Mouse (Mus musculus): ENCODE results near the gene Zfhx3. TPM values are rescaled to one million over a fixed set of nuclear protein-coding genes. Genes with fewer than 3 reads are reported as not detected.

The Zfhx3 gene
- polyA plus RNA-seq, 1 experiment from 2014 or later, result 8.4 TPM

- no peak overlapping the region for H3K4me2 ChIP-seq
- WGBS (ENCODE audit: insufficient replicate concordance), result 74% methylated on average over 7 of the region's 7 CpGs
- no peaks in the 10 kb centered on the region for H3K27me3 ChIP-seq (ENCODE audit: control insufficient read depth, insufficient read depth, low read length)
- no peaks in the 10 kb centered on the region for H3K9me3 ChIP-seq (replicated peaks; ENCODE audit: control insufficient read depth, low read length)
- H3K4me1 ChIP-seq (ENCODE audit: control insufficient read depth, insufficient read depth, low read length), result no peaks in the 10 kb centered on the region
- H3K36me3 ChIP-seq (ENCODE audit: control insufficient read depth, insufficient read depth, low read length), result no peaks in the 10 kb centered on the region
- no peak overlapping the region for H3K27ac ChIP-seq (ENCODE audit: low read depth, low read length)
- H3K4me3 ChIP-seq (ENCODE audit: low read depth, low read length), result no peak overlapping the region
- H3K9ac ChIP-seq (ENCODE audit: low read depth, low read length), result no peak overlapping the region
- ATAC-seq (replicated peaks; ENCODE audit: insufficient number of reproducible peaks, low FRiP score, low TSS enrichment), result no peak
Observed at GRCm38 (mm10) chr8:108563934-108564564, 621.6 kb downstream of the Zfhx3 start.

- H3K9ac ChIP-seq (ENCODE audit: low read depth, low read length), result no peak overlapping the region
- ATAC-seq (replicated peaks; ENCODE audit: insufficient number of reproducible peaks, low FRiP score, low TSS enrichment), result no peak; the same call in 1 of the 2 replicates
- no peaks in the 10 kb centered on the region for H3K36me3 ChIP-seq (ENCODE audit: control insufficient read depth, insufficient read depth, low read length)
- H3K4me3 ChIP-seq (ENCODE audit: low read depth, low read length), result no peak overlapping the region
- 84% methylated on average over 12 of the region's 12 CpGs for WGBS (ENCODE audit: insufficient replicate concordance)
- no peak overlapping the region for H3K27ac ChIP-seq (ENCODE audit: low read depth, low read length)
- no peak overlapping the region for H3K4me2 ChIP-seq
- H3K27me3 ChIP-seq (ENCODE audit: control insufficient read depth, insufficient read depth, low read length), result no peaks in the 10 kb centered on the region
- H3K9me3 ChIP-seq (replicated peaks; ENCODE audit: control insufficient read depth, low read length), result no peaks in the 10 kb centered on the region
- H3K4me1 ChIP-seq (ENCODE audit: control insufficient read depth, insufficient read depth, low read length), result no peaks in the 10 kb centered on the region
Observed at GRCm38 (mm10) chr8:108566035-108566434, 623.6 kb downstream of the Zfhx3 start.

- Histone ChIP-seq H3K27me3 (ENCODE audit: control insufficient read depth, insufficient read depth, low read length) (no peaks in the 10 kb centered on the region), H3K27ac (ENCODE audit: low read depth, low read length) (no peak overlapping the region), H3K9me3 (replicated peaks; ENCODE audit: control insufficient read depth, low read length) (no peaks in the 10 kb centered on the region), H3K4me2 (no peak overlapping the region), H3K36me3 (ENCODE audit: control insufficient read depth, insufficient read depth, low read length) (no peaks in the 10 kb centered on the region), H3K4me1 (ENCODE audit: control insufficient read depth, insufficient read depth, low read length) (peaks cover 5% of the 10 kb centered on the region; the same call in 1 of the 2 replicates), H3K9ac (ENCODE audit: low read depth, low read length) (no peak overlapping the region), H3K4me3 (ENCODE audit: low read depth, low read length) (no peak overlapping the region)
- no peak for ATAC-seq (replicated peaks; ENCODE audit: insufficient number of reproducible peaks, low FRiP score, low TSS enrichment)
- WGBS (ENCODE audit: insufficient replicate concordance), result 77% methylated on average over 5 of the region's 5 CpGs
Observed at GRCm38 (mm10) chr8:108573295-108574017, 631.0 kb downstream of the Zfhx3 start.

GRCm38 (mm10) chr8:108574101-108574500, 631.7 kb downstream of the Zfhx3 start:
- H3K36me3 ChIP-seq (ENCODE audit: control insufficient read depth, insufficient read depth, low read length), result no peaks in the 10 kb centered on the region
- H3K4me2 ChIP-seq, result no peak overlapping the region
- no peaks in the 10 kb centered on the region for H3K27me3 ChIP-seq (ENCODE audit: control insufficient read depth, insufficient read depth, low read length)
- H3K9me3 ChIP-seq (replicated peaks; ENCODE audit: control insufficient read depth, low read length), result no peaks in the 10 kb centered on the region
- no peak overlapping the region for H3K27ac ChIP-seq (ENCODE audit: low read depth, low read length)
- 33% methylated on average over 7 of the region's 7 CpGs for WGBS (ENCODE audit: insufficient replicate concordance)
- H3K4me1 ChIP-seq (ENCODE audit: control insufficient read depth, insufficient read depth, low read length), result peaks cover 5% of the 10 kb centered on the region; the same call in 1 of the 2 replicates
- ATAC-seq (replicated peaks; ENCODE audit: insufficient number of reproducible peaks, low FRiP score, low TSS enrichment), result no peak
- no peak overlapping the region for H3K4me3 ChIP-seq (ENCODE audit: low read depth, low read length)
- no peak overlapping the region for H3K9ac ChIP-seq (ENCODE audit: low read depth, low read length)

GRCm38 (mm10) chr8:108577571-108577970, 635.1 kb downstream of the Zfhx3 start:
- Histone ChIP-seq H3K9ac (ENCODE audit: low read depth, low read length) (no peak overlapping the region), H3K27me3 (ENCODE audit: control insufficient read depth, insufficient read depth, low read length) (no peaks in the 10 kb centered on the region), H3K27ac (ENCODE audit: low read depth, low read length) (no peak overlapping the region), H3K4me2 (no peak overlapping the region), H3K36me3 (ENCODE audit: control insufficient read depth, insufficient read depth, low read length) (no peaks in the 10 kb centered on the region), H3K4me1 (ENCODE audit: control insufficient read depth, insufficient read depth, low read length) (peaks cover 5% of the 10 kb centered on the region; the same call in 1 of the 2 replicates), H3K9me3 (replicated peaks; ENCODE audit: control insufficient read depth, low read length) (no peaks in the 10 kb centered on the region), H3K4me3 (ENCODE audit: low read depth, low read length) (no peak overlapping the region)
- no peak for ATAC-seq (replicated peaks; ENCODE audit: insufficient number of reproducible peaks, low FRiP score, low TSS enrichment)
- 36% methylated on average over 7 of the region's 7 CpGs for WGBS (ENCODE audit: insufficient replicate concordance)

- no peaks in the 10 kb centered on the region for H3K9me3 ChIP-seq (replicated peaks; ENCODE audit: control insufficient read depth, low read length)
- H3K36me3 ChIP-seq (ENCODE audit: control insufficient read depth, insufficient read depth, low read length), result no peaks in the 10 kb centered on the region
- no peak overlapping the region for H3K27ac ChIP-seq (ENCODE audit: low read depth, low read length)
- no peak overlapping the region for H3K9ac ChIP-seq (ENCODE audit: low read depth, low read length)
- no peaks in the 10 kb centered on the region for H3K27me3 ChIP-seq (ENCODE audit: control insufficient read depth, insufficient read depth, low read length)
- ATAC-seq (replicated peaks; ENCODE audit: insufficient number of reproducible peaks, low FRiP score, low TSS enrichment), result no peak
- H3K4me3 ChIP-seq (ENCODE audit: low read depth, low read length), result no peak overlapping the region
- H3K4me1 ChIP-seq (ENCODE audit: control insufficient read depth, insufficient read depth, low read length), result peaks cover 5% of the 10 kb centered on the region; the same call in 1 of the 2 replicates
- 69% methylated on average over 10 of the region's 10 CpGs for WGBS (ENCODE audit: insufficient replicate concordance)
- H3K4me2 ChIP-seq, result no peak overlapping the region
Observed at GRCm38 (mm10) chr8:108578388-108578787, 635.9 kb downstream of the Zfhx3 start.

- no peaks in the 10 kb centered on the region for H3K9me3 ChIP-seq (replicated peaks; ENCODE audit: control insufficient read depth, low read length)
- H3K9ac ChIP-seq (ENCODE audit: low read depth, low read length), result no peak overlapping the region
- H3K27me3 ChIP-seq (ENCODE audit: control insufficient read depth, insufficient read depth, low read length), result no peaks in the 10 kb centered on the region
- H3K27ac ChIP-seq (ENCODE audit: low read depth, low read length), result no peak overlapping the region
- WGBS (ENCODE audit: insufficient replicate concordance), result 62% methylated on average over 9 of the region's 9 CpGs
- H3K4me2 ChIP-seq, result no peak overlapping the region
- no peaks in the 10 kb centered on the region for H3K36me3 ChIP-seq (ENCODE audit: control insufficient read depth, insufficient read depth, low read length)
- ATAC-seq (replicated peaks; ENCODE audit: insufficient number of reproducible peaks, low FRiP score, low TSS enrichment), result no peak
- peaks cover 5% of the 10 kb centered on the region; the same call in 1 of the 2 replicates for H3K4me1 ChIP-seq (ENCODE audit: control insufficient read depth, insufficient read depth, low read length)
- no peak overlapping the region for H3K4me3 ChIP-seq (ENCODE audit: low read depth, low read length)
Observed at GRCm38 (mm10) chr8:108579808-108580207, 637.4 kb downstream of the Zfhx3 start.

GRCm38 (mm10) chr8:108580364-108580763, 637.9 kb downstream of the Zfhx3 start:
- Histone ChIP-seq H3K9me3 (replicated peaks; ENCODE audit: control insufficient read depth, low read length) (no peaks in the 10 kb centered on the region), H3K27me3 (ENCODE audit: control insufficient read depth, insufficient read depth, low read length) (no peaks in the 10 kb centered on the region), H3K36me3 (ENCODE audit: control insufficient read depth, insufficient read depth, low read length) (no peaks in the 10 kb centered on the region), H3K9ac (ENCODE audit: low read depth, low read length) (no peak overlapping the region), H3K4me1 (ENCODE audit: control insufficient read depth, insufficient read depth, low read length) (peaks cover 5% of the 10 kb centered on the region; the same call in 1 of the 2 replicates), H3K4me3 (ENCODE audit: low read depth, low read length) (no peak overlapping the region), H3K27ac (ENCODE audit: low read depth, low read length) (no peak overlapping the region), H3K4me2 (no peak overlapping the region)
- no peak for ATAC-seq (replicated peaks; ENCODE audit: insufficient number of reproducible peaks, low FRiP score, low TSS enrichment)
- WGBS (ENCODE audit: insufficient replicate concordance), result 88% methylated on average over 5 of the region's 5 CpGs
